Mouse (Mus musculus) embryo, embryonic 11 days (tissue): Measurements from ENCODE around the gene Tmem19.
"Not testable (repeated sequence)": the region's sequence is repeated elsewhere in the genome, so short reads cannot be mapped to it uniquely, and the experiment has no call there.

Experiments used
- DNase-seq: peaks from one replicate; pipeline ENCODE4 v3.0.0-alpha.2; 2015

The Tmem19 gene

DNA sequence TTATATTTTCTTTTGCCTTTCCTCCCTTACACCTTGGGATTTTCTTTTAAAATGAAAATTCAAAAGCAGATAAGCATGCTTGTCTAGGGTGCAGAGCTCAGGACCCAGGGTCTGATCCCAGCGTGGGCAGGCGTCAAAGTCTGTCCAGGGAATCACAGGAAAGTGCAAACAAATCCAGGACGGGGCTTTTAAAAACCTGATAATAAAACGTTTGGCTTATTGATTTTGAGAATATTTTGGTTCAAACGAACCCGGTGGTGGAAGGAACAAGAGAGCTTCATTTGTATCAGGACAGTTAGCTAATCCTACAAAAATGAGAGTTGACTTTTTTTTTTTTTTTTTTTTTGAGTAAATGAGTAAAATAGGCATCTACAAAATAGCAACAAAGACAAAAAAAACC lies 14.2 kb downstream of the Tmem19 start:
- no peak for DNase-seq

DNA sequence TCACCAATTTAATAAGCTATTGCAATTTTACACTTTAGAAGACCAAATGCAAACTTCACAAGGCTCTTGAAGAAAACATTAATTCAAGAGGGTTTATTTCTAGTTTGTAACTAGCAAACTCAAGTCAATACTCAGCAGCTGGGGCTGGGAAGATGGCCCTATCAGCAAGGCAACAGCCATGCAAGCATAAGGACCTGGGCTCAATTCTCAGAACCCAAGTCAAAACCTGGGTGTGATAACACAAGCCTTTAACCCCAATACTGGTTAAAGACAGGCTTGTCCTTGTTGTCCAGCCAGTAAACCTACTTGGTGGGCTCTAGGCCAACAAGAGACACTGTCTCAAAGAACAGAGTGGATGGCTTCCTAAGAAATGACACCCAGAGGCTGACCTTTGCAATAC lies 15.9 kb downstream of the Tmem19 start:
- DNase-seq, result no peak

DNA sequence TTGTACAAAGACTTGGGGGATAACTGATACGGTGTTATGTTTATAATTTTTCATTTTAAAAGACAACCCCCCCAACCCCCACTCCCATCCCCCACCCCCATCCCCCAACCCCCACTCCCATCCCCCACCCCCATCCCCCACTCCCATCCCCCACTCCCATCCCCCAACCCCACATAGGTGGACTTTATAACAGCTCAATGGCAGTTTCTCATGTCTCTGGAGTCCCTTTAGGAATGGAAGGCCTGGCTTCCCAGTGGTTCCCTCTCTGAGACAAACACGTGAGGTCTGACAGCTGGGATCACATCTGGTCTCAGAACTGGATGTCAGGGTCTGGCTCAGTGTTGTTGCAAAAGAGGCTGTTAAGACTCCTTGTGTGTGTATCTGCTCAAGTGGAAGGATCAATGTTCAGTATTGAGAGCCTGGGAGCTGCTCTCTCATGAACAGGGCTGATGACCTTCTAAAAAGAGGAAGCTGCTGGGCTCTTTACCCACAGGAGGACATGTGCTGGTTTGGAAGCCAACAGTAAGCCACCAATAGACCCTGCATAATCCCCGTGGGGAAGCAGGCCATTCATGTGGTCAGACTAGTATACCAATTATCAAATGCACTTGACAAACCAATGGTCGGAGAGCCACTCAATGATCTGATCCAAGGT lies 19.4 kb downstream of the Tmem19 start:
- DNase-seq, result no peak

DNA sequence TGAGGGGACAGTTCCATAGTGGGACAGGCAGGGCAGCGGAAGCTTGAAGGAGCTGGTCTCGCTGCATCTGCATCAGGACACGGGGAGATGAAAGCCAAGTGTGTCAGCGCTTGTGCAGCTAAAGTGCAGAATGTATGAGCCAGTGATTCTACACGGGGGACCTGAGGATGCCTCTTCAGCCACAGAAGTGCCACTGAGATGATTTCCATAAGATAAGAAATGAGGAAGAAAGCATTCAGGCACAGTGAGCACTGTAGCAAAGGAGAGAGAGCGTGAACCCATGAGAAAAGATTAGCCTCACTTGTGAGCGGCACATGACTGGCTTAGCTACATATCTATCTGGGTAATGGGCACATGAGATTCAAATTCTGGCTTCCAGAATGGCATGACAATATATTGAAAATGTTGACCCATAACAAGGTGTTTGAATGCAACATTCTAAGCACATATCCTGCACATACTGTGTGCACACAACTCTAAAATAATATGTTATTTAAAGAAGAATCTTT lies 22.4 kb downstream of the Tmem19 start:
- DNase-seq, result no peak

DNA sequence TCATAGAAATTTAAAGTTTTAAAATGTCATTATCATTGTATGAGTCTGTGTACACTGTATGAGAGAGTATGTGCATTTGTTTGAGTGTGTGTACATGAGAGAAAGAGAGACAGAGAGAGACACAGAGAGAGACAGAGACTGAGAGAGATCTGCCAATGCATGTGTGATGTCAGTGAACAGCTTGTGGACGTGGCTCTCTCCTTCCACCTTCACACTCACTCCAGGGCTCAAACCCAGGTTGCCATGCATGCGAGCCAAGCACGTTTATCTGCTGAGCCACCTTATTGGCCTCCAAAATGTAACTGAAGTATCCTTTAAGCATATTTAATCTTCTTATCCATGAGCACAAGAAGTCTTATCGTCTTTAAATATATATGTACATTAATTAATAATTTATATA lies 25.4 kb downstream of the Tmem19 start:
- DNase-seq, result no peak

DNA sequence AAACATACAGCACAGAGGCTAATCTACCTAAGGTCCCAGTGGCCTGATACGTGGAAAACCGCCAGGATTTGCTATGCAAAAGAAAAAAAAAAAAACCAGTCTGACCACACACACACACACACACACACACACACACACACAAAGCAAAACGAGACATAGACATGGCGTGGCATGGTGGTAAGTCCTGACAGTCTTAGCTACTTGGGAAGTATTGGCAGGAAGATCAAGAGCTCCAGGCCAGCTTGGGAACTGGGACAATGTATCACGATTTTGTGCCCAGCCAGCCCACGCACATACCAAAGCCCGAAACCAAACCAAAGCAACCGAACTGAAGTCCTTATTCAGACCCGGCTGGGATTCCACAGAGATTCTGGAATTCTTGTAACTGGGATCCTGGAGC lies 28.8 kb downstream of the Tmem19 start:
- DNase-seq, result no peak

DNA sequence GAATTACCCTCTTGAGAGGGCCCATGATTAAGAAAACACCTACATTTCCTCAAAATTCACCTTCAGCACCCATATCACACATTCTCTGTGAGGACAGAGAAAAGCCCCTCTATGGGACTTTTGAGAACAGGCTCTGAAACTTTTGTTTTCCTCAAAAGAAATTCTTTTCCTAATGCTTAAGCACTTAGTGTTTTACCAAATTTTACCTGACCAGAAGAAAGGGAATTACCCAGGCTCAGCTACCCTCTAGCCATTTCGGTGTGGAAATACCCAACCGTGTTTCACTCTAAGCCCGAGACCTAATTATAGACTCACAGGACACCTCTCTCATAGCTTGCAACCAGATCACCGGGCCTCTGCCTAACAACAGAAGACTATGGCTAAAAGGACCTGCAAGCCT lies 29.3 kb downstream of the Tmem19 start:
- DNase-seq, result no peak

DNA sequence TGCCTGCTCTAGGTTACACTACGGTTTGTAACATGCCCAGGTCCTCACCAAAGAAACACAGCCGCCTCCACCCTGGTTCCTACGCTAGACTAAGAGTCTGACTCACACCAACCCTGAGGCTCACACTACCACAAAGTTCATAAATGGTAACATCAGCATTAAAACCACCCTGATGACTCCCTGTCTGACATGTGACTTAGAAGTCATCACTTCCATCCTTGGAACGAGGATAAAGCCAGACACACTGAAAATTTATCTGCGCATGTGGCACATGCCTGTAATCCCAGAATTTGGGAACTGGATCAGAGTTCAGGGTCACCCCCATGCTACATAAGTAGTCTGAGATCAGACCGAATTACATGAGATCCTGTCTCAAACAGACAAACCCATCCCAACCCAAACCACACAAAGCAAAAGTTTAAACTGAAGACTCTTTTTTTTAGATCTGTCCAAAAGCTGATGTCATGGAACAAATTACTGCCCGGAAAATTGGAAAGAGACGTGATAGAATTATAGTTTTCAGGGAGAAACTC lies 29.8 kb downstream of the Tmem19 start:
- DNase-seq, result no peak

DNA sequence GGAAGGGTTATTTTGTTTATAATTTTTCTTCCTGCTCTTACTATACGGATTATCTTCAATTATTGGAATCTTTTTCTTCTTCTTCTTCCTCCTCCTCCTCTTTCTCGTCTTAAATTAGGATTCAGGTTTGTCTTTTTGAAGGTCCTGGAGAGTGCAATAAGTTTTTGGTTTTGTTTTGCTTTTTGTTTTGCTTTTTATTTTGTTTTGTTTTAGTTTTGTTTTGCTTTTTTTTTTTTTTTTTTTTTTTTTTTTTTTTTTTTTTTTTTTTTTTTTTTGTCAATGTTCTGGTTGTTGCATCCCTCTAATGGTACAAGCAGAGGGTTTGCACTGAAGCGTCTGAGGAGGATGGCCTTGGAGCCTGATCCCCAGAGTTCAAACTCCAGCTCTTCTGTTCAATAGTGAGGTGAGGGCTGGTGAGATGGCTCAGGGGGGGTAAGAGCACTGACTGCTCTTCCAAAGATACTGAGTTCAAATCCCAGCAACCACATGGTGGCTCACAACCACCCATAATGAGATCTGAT lies 33.2 kb downstream of the Tmem19 start:
- no peak for DNase-seq

DNA sequence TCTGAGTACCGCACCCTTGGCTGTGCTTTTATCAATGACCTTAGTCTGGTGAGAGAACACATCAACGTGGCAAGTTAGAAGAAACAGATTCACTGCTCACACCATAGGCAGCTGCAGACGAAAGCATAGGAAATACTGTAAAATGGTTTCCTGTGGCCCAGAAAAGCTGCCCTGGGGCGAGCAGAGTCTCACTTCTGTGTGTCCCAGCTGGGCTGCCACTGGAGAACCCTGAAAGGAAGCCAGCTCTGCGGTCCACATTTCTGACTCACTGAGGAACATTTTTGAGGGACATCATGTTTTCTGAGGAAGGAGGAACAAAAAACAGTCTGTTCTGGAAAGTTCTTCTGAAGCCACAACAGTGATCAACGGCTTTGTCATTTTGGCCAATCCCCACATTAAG lies 33.8 kb downstream of the Tmem19 start:
- no peak for DNase-seq

DNA sequence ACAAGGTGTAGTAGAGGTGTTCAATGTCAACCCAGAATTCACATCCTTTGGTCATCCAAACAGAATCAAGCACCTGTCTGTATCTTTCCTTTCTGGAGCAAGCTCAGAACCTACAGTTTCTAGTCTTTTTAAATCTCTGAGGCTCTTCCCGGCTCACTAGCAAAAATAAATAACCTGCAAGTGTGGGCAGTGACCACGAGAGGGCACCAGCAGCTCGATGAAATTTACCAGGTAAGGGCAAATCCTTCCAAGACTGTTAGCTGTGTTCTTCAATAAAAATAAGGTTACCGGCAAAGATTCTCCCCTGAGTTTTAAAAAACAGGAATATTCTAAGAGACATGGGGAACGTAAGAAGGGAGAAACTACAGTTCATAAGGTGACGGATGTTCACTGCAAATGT lies 39.0 kb downstream of the Tmem19 start:
- peak; percentile 76 for DNase-seq

DNA sequence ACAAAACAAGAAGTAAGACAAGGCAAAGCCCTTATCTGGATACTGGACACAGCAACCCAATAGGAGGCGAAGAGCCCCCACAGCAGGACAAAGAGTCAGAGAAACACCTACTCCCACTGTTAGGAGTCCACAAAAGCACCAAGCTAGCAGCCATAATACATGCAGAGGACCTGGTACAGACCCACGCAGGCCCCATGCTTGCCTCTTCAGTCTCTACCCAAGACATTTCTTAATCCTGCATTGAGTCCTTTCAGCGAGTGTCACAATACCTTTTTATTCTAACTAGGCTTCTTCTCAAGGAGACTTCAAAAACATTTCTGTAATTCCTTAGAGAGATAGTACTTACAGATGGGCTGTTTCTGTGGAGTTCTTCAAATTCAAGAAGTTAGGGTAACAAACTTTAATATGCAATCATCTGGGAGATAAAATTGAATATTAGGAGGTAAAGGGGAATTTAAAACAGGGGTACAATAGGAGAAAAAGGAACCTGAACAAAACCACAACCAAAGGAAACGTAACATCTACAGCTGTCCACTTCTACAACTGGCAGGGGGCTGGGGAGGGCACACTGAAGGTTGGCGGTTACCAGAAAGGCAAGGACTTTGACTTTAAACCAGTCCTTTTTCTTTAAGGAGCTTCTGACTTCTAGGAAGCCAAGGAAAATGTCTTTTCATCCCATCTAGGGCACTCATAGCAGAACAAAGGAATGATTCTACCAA lies 40.8 kb downstream of the Tmem19 start:
- no peak for DNase-seq

DNA sequence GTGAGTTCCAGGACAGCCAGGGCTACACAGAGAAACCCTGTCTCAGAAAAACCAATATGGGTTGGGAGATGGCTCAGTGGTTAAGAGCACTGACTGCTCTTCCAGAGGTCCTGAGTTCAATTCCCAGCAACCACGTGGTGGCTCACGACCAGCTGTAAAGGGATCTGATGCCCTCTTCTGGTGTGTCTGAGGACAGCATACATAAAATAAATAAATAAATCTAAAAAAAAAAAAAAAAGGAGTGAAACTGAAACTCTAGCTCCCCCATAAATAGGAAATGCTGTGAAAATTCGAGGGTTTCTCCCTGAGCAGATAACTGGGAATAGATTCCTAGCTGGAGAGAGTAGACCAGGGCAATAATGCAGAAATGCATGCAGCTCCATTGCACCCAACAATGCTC lies 43.9 kb downstream of the Tmem19 start:
- DNase-seq, result not testable (repeated sequence)

DNA sequence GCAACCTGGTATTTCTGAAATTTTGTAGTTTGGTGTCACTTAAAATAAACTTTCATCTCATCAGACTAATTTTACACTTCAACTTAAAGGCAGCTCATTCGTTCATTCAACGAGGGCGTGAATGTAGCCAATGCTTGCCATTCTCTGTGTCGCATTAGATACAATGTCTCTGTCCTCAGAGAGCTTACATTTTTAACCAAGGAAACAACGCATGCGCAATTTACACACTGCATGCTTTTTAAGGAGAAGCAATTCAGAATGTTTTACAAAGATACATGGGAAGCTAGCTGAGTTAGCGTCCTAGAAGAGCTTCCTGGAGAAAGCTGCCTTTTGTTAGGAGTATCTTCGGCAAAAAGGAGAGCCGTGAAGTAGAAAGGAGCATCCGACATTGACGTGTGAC lies 46.0 kb downstream of the Tmem19 start:
- peak; percentile 23 for DNase-seq

DNA sequence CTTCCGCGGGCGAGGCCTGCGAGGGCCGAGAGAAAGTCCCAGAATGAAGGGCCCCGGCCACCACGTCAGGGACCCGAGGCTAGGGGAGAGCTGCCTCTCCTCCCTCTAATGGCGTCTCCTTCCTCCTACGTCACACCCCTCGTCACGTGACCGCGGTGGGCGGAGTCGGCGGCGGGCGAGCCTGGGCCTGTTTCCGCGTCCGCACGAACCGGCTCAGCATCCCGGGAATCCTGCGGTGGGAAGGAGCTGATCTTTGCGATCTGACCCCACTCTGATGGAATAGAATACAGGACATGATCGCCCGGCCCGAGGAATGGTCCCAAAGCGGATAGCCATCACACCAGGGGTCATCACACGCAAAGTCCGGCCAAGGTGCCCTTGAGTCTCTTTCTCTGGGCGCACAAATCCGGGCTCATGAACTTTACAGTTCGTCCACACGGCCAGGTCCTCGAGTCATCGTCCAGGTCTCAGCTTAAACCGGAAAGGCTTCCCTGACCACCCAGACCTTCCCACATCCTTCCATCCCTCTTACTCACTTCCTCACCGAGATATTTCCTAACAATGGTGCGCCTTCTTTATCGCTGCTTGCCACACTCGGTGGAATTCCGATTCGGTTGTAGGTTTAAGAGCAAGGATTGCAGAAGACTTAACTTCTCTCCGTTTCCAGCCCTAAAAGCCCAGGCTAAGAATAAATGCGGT lies 46.7 kb downstream of the Tmem19 start, which contains the start of gene Rab21:
Gene Rab21, minus strand, starts transcription at position 122 of the 699 bp plus-strand sequence.
- DNase-seq, result peak; percentile 94

DNA sequence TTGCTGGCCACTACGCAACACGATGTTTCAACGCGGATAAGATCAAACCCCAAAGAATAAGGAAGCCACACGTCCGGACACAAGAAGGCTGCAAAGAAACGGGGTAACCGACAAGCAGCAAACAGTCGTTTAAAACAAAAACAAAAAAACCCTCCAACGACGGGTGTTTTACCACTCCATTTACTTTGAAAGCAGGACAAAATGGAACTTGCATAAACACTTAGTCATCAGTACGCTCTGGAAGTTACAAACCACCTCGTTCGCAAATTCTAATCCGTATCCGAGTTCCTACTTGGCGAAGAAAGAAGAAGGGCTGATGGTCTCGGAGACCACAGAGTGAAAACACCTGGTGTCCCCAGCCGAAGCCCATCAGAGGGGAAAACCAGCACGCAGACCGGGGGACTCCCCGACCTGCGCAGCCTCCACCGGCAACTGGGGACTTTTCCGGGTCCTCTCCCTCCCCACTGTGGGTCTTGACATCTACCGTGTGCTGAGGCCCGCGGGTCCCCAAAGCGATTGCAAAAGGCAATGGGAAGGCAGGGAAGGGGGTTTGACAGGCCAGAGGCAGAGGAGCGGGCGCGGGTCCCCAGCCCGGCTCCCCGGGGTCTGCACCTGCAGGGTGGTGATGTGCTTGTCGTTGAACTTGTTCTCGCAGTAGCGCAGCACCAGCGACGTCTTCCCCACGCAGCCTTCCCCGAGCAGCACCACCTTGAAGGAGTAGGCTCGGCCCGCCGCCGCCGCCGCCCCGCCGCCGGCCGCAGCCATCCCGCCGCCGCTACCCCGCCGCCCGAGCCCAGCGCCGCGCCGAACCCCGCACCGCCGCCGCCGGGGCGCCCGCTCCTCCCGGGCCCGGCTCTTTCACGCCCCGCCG lies 47.5 kb downstream of the Tmem19 start:
- DNase-seq, result peak; percentile 31

DNA sequence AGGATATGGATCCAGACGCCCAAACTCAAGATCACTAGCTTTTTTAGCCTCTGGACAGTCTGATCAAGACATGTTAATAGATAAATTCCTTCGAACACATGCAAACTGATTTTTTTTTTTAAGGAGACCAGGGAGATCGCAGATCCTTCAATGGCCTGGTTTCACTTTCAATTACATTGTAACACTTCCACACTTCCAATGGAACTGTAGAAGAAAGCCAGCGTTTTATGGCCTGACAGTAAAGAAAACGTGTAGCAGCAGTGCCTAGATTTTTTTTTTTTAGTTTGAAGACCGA lies 48.1 kb downstream of the Tmem19 start:
- no peak for DNase-seq

DNA sequence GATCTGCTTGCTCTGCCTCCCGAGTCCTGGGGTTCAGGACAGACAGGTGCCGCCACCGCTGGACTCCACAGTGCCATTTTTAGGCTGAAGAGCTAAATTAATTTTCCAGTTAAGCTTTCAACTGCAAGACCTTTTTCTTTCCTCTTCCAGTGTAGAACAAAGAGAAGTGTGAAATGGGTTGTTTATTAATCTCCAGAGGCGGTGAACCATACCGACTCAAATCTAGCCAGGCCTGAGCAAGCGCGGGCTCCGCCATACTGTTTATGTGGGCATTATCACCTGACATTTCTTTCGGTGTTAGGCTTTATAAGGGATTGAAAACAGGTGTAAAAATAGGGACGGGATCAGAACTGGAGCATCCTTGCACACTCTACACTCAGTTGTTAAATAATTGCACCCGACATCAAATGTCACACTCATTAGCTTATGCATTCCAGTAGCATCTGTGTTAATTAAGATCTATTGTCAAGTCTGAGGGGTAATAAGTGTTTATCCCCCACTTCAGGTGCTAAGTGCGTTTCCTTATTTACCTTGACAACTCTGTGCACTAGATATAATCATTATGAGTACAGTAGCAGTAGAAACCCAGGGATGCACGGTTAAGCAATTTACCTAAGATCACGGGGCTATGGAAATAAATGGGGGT lies 48.5 kb downstream of the Tmem19 start:
- DNase-seq, result no peak

DNA sequence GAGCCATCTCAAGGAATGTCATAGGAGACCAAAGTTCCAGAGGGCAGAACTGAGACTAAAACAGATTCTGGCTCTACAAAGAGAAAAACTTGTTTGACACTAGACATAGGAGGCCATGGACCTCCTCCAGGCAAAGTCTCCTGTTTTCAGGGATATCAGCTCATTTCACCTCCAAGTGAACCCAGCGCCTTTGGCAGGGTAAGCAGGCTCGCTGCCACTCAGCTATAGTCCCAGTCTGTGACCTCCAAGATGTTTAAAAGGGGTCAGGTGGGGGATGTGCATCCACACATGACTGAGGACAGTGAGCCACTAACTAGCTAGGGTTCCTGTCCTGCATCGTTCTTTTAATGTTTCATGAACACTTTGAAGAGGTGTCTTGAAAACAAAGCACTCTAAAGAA lies 49.6 kb downstream of the Tmem19 start:
- DNase-seq, result peak; percentile 24

DNA sequence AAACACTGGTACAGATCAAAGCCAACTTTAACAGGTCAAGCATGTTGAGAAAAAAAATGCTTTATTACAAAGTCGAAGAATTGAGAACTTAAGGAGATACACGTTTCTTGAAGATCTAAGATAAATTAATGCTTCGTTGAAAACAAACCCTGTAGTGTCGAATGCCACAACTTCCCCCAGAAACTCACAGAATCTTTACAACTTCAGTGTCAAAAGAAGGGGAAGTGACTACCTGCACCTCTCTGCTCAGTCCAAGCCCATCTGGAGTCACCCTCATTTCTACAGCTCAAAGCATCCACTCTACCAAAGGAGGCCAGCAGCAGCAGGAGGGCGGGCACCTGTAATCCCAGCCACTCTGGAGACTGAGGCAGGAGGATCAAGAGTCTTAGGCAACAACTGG lies 50.1 kb downstream of the Tmem19 start:
- no peak for DNase-seq

DNA sequence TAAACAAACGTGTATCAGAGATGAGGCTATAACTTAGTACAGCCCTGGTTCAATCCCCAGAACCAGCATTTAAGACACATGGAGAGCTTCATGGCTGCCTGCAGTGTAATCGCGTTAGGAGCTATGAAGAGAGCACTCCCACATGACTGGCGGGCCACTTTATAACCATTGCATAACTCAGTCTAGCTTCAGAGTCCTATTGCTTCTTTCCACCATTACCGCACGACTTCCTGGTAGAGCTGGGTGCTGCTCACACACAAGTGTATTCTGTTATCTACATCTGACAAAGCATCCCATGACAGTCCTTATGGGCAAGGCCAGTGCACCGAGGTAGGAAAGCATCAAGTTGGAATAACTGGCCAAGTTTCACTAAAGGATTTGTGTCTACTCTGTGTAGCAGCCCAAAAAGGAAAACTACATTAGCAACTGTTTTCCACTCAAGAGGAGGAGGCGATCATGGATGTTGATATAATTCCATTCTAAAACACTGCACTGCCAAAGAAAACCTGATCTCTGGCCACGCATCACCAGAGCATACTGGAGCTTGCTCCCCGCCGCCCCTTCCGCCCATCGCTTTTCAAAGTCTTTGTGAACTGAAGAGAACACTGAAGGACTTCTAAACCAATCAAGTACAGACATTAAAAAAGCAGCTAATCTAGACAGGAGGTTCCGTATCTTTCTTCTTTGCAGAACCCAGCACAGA lies 50.9 kb downstream of the Tmem19 start:
- DNase-seq, result no peak
